Mouse (Mus musculus) embryonic facial prominence, embryonic 10.5 days (tissue): Measurements from ENCODE around the gene Chrm3. TPM values are rescaled to one million over a fixed set of nuclear protein-coding genes. Genes with fewer than 3 reads are reported as not detected.

Experiments used
- DNase-seq: peaks from one replicate; pipeline ENCODE4 v3.0.0-alpha.2; 2017; ENCODE audit warnings: low spot score
- H3K27ac ChIP-seq: fragments of 300-500 bp; sonication (generic); replicated peaks from 2 replicates; pipeline ENCODE4 v1.5.1; 2016; ENCODE audit warnings: mild to moderate bottlenecking
- H3K27me3 ChIP-seq: fragments of 300-500 bp; sonication (generic); replicated peaks from 2 replicates; pipeline ENCODE4 v1.6.1; 2016; ENCODE audit warnings: low read depth, mild to moderate bottlenecking; ENCODE audit not compliant: poor library complexity, severe bottlenecking
- H3K36me3 ChIP-seq: fragments of 300-500 bp; sonication (generic); replicated peaks from 2 replicates; pipeline ENCODE4 v1.6.1; 2016; ENCODE audit warnings: mild to moderate bottlenecking, moderate library complexity
- H3K4me1 ChIP-seq: fragments of 300-500 bp; sonication (generic); 2 replicates; pipeline ENCODE4 v1.6.1; 2016
- H3K4me3 ChIP-seq: fragments of 300-500 bp; sonication (generic); 2 replicates; pipeline ENCODE4 v1.5.1; 2016; ENCODE audit warnings: mild to moderate bottlenecking, moderate library complexity
- H3K9me3 ChIP-seq: fragments of 300-500 bp; sonication (generic); 2 replicates; pipeline ENCODE4 v1.6.1; 2016; ENCODE audit warnings: mild to moderate bottlenecking
- WGBS: fragments of 180-500 bp; shearing (Covaris S2); methylation state at CpG from one replicate; pipeline ENCODE4 v1.1.7; 2016; 5-methylcytosine and 5-hydroxymethylcytosine counted together
- polyA plus RNA-seq: library from polyadenylated mRNA; unstranded; fragments of >200 nt; fragmentation: Nextera tagmentation; extraction: Ambion mirVana; gene quantifications from 2 replicates; pipeline ENCODE4 v1.2.1, GENCODE M21; 2016

Gene Chrm3
- polyA plus RNA-seq, 1 experiment from 2014 or later, result 0.62 TPM

DNA sequence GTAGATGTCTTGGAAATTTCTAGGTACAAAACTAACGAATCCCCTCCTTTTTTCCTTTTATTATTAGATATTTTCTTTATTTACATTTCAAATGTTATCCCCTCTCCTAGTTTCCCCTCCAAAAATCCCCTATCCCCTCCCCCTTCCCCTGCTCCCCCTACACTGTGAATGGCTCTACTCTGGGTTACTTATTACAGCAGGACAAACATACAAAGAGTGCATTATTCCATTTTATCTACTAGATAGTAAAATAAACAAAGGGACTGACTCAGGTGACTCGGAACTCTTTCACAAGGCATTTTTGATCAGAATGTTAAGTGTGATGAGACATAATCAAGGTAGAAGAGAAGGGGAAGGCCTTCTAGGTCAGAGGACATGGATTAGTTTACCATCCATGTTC is 148.5 kb downstream of the Chrm3 start:
- WGBS, result 80% methylated on average over 2 of the region's 2 CpGs
- H3K36me3 ChIP-seq, result no peaks in the 10 kb centered on the region
- no peaks in the 10 kb centered on the region for H3K9me3 ChIP-seq
- no peak for DNase-seq
- no peaks in the 10 kb centered on the region for H3K27me3 ChIP-seq
- no peak overlapping the region for H3K4me3 ChIP-seq
- no peak overlapping the region for H3K27ac ChIP-seq
- no peaks in the 10 kb centered on the region for H3K4me1 ChIP-seq

DNA sequence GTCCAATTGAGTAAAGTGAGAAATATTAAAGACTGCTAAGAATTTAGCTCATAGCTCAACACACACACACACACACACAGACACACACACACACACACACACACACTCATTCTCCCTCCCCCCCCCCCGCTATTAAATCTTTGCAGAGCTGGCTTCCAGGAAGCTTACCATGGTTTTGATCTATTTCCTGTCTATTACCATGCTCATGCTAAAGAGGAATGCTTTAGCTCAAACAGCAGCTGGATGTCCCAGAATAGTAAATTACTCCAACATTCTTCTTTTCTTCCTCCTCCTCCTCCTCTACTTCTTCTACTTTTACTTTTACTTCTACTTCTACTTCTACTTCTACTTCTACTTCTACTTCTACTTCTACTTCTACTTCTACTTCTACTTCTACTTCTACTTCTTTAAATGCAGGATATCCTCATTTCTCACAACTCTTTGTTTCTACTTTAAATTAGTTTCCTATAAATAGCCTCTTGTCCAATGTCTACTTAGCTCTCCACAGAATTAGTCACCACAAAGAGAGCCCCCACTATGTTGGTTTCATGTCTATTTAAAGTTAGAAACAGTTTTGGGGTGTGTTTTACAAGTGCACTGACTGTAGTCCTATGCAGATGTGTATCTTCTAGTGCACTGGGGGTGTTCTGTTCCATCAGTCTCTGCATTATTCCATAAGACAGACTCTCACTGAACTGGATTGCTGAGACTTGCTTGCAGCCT is 150.0 kb downstream of the Chrm3 start:
- DNase-seq, result no peak
- H3K4me3 ChIP-seq, result no peak overlapping the region
- no peaks in the 10 kb centered on the region for H3K27me3 ChIP-seq
- H3K4me1 ChIP-seq, result no peaks in the 10 kb centered on the region
- 73% methylated on average over 1 of the region's 1 CpGs for WGBS
- no peak overlapping the region for H3K27ac ChIP-seq
- no peaks in the 10 kb centered on the region for H3K9me3 ChIP-seq
- H3K36me3 ChIP-seq, result no peaks in the 10 kb centered on the region

DNA sequence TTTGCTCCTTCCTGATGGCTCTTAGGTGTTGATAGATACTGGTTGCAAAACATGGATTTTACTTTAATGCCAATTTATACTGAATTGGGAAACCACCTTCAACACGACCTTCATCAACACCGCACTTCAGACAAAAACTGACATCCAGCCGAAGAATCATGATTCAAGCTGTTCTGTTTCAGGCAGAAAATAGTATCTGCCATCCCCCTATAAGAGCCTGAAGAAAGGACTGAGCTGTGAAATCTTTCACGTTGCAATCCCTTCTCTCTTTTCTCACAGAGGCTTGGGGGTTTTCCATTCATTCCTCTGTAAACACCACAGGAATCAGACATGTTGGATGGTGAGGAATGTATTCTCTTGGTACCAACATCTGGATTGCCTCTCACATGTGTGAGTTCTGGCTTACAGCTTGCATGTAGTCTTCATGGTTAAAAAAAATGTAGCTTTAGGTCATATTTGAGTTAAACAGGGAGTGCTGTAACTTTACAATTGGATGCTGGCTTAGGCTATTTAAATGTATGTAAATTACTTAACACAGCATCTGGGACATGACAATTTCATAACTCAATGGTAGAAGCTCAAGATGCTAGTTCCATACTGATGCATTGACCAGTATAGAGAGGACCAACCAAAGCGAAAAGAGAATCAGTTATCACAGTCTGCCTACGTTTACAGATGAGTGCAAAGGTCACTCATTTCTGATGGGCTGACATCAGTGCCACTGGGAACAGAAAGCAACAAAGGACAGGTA is 161.3 kb downstream of the Chrm3 start:
- WGBS, result 83% methylated on average over 6 of the region's 6 CpGs
- no peaks in the 10 kb centered on the region for H3K36me3 ChIP-seq
- no peaks in the 10 kb centered on the region for H3K27me3 ChIP-seq
- no peaks in the 10 kb centered on the region for H3K4me1 ChIP-seq
- no peak for DNase-seq
- H3K9me3 ChIP-seq, result no peaks in the 10 kb centered on the region
- H3K27ac ChIP-seq, result no peak overlapping the region
- H3K4me3 ChIP-seq, result no peak overlapping the region

DNA sequence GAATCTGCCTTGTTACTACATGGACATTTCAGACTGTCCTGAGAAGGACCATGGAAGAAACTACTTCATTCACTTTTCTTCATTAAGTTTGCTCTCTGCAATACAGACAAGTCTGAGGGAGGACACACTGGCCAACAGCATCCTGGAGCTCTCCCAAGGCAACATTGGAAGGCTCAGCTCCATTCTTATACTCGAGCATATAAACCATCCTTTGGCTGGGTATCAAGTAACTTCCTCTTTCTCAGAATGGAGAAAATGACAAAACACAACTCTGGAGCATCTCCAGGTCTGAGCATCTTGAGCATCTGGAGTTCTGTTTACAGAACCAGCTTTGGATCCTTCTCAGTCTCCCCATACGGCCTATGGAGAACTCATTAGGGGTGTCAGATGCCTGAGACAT is 170.8 kb downstream of the Chrm3 start:
- WGBS, result 73% methylated on average over 2 of the region's 2 CpGs
- no peaks in the 10 kb centered on the region for H3K27me3 ChIP-seq
- no peak for DNase-seq
- H3K27ac ChIP-seq, result no peak overlapping the region
- H3K9me3 ChIP-seq, result no peaks in the 10 kb centered on the region
- H3K4me1 ChIP-seq, result no peaks in the 10 kb centered on the region
- no peaks in the 10 kb centered on the region for H3K36me3 ChIP-seq
- H3K4me3 ChIP-seq, result no peak overlapping the region

DNA sequence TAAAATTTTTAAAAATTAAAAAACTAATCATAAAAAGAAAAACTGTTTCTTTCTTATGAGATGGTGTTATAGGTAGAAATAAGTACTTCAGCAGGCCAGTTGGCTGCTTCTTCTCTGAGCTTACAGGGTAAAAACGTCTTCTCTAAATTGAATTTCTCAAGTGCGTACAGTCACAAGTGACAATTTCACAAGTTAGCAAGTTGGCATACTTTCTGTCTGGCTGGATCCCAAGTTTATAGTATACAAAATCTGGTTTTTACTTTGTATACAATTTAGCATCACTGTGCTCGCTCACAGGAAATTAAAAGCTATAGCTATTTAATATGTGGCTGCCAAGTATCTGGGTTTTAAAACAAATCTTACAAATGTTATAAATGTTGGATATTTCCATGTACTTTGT is 172.7 kb downstream of the Chrm3 start:
- no peak for DNase-seq
- no peaks in the 10 kb centered on the region for H3K27me3 ChIP-seq
- no peak overlapping the region for H3K4me3 ChIP-seq
- 89% methylated on average over 3 of the region's 3 CpGs for WGBS
- no peaks in the 10 kb centered on the region for H3K36me3 ChIP-seq
- H3K4me1 ChIP-seq, result no peaks in the 10 kb centered on the region
- H3K9me3 ChIP-seq, result no peaks in the 10 kb centered on the region
- H3K27ac ChIP-seq, result no peak overlapping the region

DNA sequence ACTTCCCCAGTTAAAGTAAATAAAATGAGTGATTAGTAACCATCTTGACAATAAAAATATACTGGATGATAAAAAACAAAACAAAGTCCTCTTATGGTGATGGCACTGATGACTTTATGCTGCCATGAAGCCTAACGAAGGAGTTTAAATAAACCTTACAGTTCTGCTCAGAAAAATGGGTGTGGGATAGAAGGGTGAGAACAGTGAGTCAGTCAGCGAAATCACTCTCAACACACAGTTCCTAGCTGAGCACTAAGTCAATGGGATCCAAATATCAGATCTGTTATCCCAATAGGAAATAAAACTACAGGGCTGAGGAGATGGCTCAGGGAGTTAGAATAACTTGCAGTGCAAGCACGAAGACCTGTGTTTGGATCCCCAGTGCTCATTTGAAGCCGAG is 176.8 kb downstream of the Chrm3 start:
- H3K36me3 ChIP-seq, result no peaks in the 10 kb centered on the region
- 86% methylated on average over 4 of the region's 4 CpGs for WGBS
- no peaks in the 10 kb centered on the region for H3K27me3 ChIP-seq
- no peaks in the 10 kb centered on the region for H3K4me1 ChIP-seq
- H3K9me3 ChIP-seq, result no peaks in the 10 kb centered on the region
- no peak overlapping the region for H3K27ac ChIP-seq
- no peak for DNase-seq
- H3K4me3 ChIP-seq, result no peak overlapping the region

DNA sequence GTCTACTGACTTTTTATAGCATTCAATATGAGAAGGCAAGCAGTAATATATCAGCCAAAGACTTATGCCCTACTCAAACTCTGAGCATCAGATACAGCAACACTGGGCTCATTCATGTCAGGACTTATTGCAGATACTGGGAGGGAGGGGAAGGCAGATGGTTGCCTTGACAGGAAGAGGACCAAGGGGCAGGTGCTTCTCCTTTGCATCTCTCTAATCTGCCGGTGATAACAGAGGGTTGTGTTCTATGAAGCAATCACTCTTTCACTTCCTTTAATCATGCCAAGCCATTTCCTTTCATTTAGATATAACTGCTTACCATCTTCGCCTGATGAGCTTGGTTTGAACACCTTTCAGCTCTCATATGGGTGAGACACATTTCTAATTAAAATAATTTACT is 177.9 kb downstream of the Chrm3 start:
- no peak overlapping the region for H3K4me3 ChIP-seq
- no peak overlapping the region for H3K27ac ChIP-seq
- WGBS, result 87% methylated on average over 2 of the region's 2 CpGs
- no peaks in the 10 kb centered on the region for H3K9me3 ChIP-seq
- H3K4me1 ChIP-seq, result no peaks in the 10 kb centered on the region
- DNase-seq, result no peak
- no peaks in the 10 kb centered on the region for H3K36me3 ChIP-seq
- no peaks in the 10 kb centered on the region for H3K27me3 ChIP-seq

DNA sequence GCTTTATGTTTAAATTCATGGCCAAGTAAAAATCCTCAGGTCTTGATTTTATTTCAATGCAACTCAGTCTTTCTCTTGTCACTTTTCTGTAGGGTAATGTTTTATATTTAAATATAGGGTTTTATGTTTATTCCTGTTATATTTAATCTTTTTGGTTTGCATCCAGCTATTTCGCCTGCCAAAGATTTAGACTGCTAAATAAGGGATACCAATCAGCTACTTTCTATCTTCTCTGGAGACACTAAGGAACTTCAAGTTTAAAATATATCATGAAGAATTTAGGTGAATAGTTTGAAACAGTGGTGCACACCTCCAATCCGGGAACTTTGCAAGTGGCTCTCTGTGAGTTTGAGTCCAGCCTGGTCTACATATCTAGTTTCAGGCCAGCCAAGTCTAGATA is 190.1 kb downstream of the Chrm3 start:
- Histone ChIP-seq H3K4me1 (no peaks in the 10 kb centered on the region), H3K9me3 (no peaks in the 10 kb centered on the region), H3K36me3 (no peaks in the 10 kb centered on the region), H3K4me3 (no peak overlapping the region), H3K27me3 (no peaks in the 10 kb centered on the region), H3K27ac (no peak overlapping the region)
- 93% methylated on average over 2 of the region's 2 CpGs for WGBS
- no peak for DNase-seq

DNA sequence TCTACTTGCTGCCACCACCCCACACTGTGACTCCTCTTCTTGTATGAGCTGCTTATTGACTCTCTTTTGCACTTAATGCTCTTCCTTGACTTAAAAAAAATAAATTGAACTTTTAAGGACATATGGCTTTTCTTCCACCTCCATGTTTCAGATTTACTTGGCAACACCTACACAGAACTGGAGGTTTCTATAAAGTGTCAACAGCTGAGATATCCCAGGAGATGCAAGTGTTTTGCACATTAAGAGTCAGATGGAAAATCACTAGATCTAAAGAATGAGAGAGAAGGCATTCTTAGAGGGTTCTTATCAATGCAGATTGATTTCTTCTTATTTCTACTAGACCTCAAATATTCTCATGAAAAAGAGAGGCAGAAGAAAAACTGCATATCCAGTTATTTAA is 197.3 kb downstream of the Chrm3 start:
- no peak for DNase-seq
- no peak overlapping the region for H3K4me3 ChIP-seq
- H3K9me3 ChIP-seq, result no peaks in the 10 kb centered on the region
- H3K27me3 ChIP-seq, result no peaks in the 10 kb centered on the region
- H3K36me3 ChIP-seq, result no peaks in the 10 kb centered on the region
- H3K27ac ChIP-seq, result no peak overlapping the region
- H3K4me1 ChIP-seq, result no peaks in the 10 kb centered on the region

DNA sequence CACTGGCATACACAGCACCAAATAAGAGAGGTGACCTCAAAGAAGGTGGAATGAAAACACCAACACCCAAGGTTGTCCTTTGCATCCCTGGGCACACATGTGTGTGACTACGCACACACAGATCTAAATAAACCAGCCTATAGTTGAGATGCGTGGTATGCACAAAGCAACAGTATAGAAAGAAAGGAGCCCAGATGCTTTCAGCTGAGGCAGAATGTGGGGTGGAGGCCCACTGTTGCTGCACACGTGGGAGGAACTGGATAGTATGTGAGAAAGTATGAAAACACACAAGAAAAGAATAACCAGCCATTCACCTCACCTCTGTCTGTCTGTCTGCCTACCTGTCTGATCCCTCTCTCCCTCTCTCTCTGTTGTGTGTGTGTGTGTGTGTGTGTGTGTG is 203.2 kb downstream of the Chrm3 start:
- DNase-seq, result no peak
- Histone ChIP-seq H3K27ac (no peak overlapping the region), H3K9me3 (no peaks in the 10 kb centered on the region), H3K36me3 (no peaks in the 10 kb centered on the region), H3K4me3 (no peak overlapping the region), H3K4me1 (no peaks in the 10 kb centered on the region), H3K27me3 (no peaks in the 10 kb centered on the region)
- WGBS, result 90% methylated on average over 3 of the region's 3 CpGs

DNA sequence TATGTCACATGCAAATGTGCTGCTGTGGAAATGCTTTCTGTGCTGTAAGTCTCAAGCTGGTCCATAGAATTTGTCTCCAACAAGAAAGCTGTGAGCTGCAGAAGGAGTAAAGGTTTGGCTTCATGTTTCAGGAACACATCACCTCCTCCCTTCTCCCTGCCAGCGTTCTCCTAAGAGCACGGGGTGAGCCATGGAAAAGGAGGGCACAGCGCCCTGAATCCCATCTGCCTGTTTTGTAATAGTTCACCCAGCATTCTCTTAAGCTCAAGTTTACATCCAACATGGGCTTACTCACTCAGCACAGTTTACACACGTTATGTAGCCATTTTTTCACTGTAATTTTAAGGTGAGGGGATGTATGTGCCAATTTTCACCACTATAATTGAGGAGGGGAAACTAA is 220.1 kb downstream of the Chrm3 start:
- Histone ChIP-seq H3K4me3 (no peak overlapping the region), H3K36me3 (no peaks in the 10 kb centered on the region), H3K4me1 (no peaks in the 10 kb centered on the region), H3K27me3 (no peaks in the 10 kb centered on the region), H3K9me3 (no peaks in the 10 kb centered on the region), H3K27ac (no peak overlapping the region)
- 78% methylated on average over 4 of the region's 4 CpGs for WGBS
- DNase-seq, result no peak

DNA sequence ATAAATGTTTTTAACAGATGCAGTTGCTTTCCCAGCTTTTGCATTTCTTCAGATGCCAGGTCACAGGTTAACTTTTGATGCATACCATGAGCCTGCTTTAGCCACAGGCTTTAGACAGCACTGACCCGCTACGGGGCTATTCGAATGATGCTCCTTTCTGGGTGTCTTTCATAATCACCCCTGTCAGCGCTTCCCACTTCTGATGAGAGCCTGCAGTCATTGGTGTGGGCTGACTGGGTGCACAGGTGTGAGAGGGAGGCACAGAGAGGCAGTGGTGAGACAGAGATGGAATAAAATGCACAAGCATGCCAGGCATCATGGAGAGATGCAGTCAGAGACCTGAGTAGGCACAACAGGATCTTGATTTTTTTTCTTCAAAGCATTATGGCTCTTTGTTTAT is 221.8 kb downstream of the Chrm3 start:
- no peaks in the 10 kb centered on the region for H3K27me3 ChIP-seq
- H3K4me1 ChIP-seq, result no peaks in the 10 kb centered on the region
- H3K27ac ChIP-seq, result no peak overlapping the region
- no peaks in the 10 kb centered on the region for H3K9me3 ChIP-seq
- WGBS, result 93% methylated on average over 4 of the region's 4 CpGs
- DNase-seq, result no peak
- no peak overlapping the region for H3K4me3 ChIP-seq
- no peaks in the 10 kb centered on the region for H3K36me3 ChIP-seq

DNA sequence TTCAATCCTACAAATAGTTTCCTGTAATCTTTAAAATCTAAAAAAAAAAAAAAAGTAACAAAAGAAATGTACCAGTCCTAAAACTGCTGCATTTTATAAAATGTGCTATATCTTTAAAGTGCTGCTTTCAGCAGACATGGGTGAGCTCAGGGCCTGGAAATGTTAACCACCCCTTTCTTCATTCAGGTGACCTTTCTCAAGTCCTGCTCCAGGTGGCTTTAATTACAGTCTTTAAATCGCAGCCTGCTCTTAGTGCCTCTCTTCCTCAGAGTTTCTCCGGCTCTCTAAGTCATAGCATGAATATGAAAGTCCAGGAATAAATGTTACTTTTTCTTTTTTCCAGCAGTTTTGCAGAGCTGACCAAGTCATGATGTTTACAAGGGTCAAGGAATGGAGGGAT is 229.6 kb downstream of the Chrm3 start:
- no peak for DNase-seq
- WGBS, result 39% methylated on average over 2 of the region's 2 CpGs
- no peaks in the 10 kb centered on the region for H3K27me3 ChIP-seq

More for the DNA sequence above, 229.6 kb downstream of the Chrm3 start:
- H3K9me3 ChIP-seq, result no peaks in the 10 kb centered on the region
- H3K27ac ChIP-seq, result no peak overlapping the region
- no peak overlapping the region for H3K4me3 ChIP-seq
- no peaks in the 10 kb centered on the region for H3K4me1 ChIP-seq
- no peaks in the 10 kb centered on the region for H3K36me3 ChIP-seq
